Mouse (Mus musculus) lung, postnatal 0 days (tissue): ENCODE measurements around the gene Pusl1.

ENCODE experiments used
- CTCF ChIP-seq: IDR thresholded peaks from 2 replicates; pipeline ENCODE4 v1.5.1; 2016; ENCODE audit warnings: antibody characterized with exemption, mild to moderate bottlenecking
- EP300 ChIP-seq: IDR thresholded peaks from 2 replicates; pipeline ENCODE4 v1.6.1; 2016; ENCODE audit warnings: antibody characterized with exemption, mild to moderate bottlenecking, control low read depth

DNA sequence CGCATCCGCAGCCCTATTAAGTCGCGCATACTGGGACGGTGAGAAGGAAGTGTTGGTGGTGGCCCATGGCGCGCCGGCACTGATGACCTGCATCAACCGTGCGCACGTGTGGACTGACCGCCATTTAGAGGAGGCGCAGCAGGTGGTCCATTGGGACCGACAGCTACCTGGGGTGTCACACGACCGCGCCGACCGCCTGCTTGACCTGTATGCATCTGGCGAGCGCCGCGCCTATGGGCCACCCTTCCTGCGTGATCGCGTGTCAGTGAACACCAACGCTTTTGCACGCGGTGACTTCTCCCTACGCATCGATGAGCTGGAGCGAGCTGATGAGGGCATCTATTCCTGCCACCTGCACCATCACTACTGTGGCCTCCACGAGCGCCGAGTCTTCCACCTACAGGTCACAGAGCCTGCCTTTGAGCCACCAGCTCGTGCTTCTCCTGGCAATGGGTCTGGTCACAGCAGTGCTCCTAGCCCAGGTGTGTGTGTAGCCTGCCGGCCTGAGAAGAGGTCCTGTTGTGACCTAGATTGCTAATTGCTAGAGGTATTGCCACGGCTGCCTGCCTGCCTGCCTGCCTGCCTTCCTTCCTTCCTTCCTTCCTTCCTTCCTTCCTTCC lies 49.8 kb downstream of the Pusl1 start:
- no peak for TF ChIP-seq CTCF
- TF ChIP-seq EP300, result no peak
